Mouse (Mus musculus) midbrain, embryonic 12.5 days (tissue): ENCODE results near the gene Mpg. TPM values are rescaled to one million over a fixed set of nuclear protein-coding genes. Genes with fewer than 3 reads are reported as not detected.

Experiments
- ATAC-seq: fragments of 200-750 bp; cut with Nextera tagmentation; 2 replicates; pipeline ENCODE4 v1.8.0; 2017; ENCODE audit warnings: low read depth, moderate TSS enrichment, moderate library complexity; ENCODE audit not compliant: low FRiP score
- H3K27ac ChIP-seq: fragments of 300-500 bp; sonication (generic); replicated peaks from 2 replicates; pipeline ENCODE4 v1.5.1; 2016; ENCODE audit warnings: mild to moderate bottlenecking
- H3K27me3 ChIP-seq: fragments of 300-500 bp; sonication (generic); 2 replicates; pipeline ENCODE4 v1.6.1; 2016; ENCODE audit warnings: mild to moderate bottlenecking
- H3K36me3 ChIP-seq: fragments of 300-500 bp; sonication (generic); 2 replicates; pipeline ENCODE4 v1.6.1; 2016
- H3K4me1 ChIP-seq: fragments of 300-500 bp; sonication (generic); 2 replicates; pipeline ENCODE4 v1.6.1; 2016
- H3K4me2 ChIP-seq: fragments of 300-500 bp; sonication (generic); replicated peaks from 2 replicates; pipeline ENCODE4 v1.6.1; 2016; ENCODE audit warnings: mild to moderate bottlenecking, moderate library complexity
- H3K4me3 ChIP-seq: fragments of 300-500 bp; sonication (generic); 2 replicates; pipeline ENCODE4 v1.5.1; 2016; ENCODE audit warnings: mild to moderate bottlenecking
- H3K9ac ChIP-seq: fragments of 300-500 bp; sonication (generic); replicated peaks from 2 replicates; pipeline ENCODE4 v1.6.1; 2016; ENCODE audit warnings: mild to moderate bottlenecking, moderate library complexity
- H3K9me3 ChIP-seq: fragments of 300-500 bp; sonication (generic); 2 replicates; pipeline ENCODE4 v1.6.1; 2016; ENCODE audit warnings: mild to moderate bottlenecking
- WGBS: fragments of 180-500 bp; shearing (Covaris S2); methylation state at CpG from one replicate; pipeline ENCODE4 v1.1.7; 2016; 5-methylcytosine and 5-hydroxymethylcytosine counted together
- polyA plus RNA-seq: library from polyadenylated mRNA; unstranded; fragments of >200 nt; fragmentation: Nextera tagmentation; extraction: Ambion mirVana; gene quantifications from 2 replicates; pipeline ENCODE4 v1.2.1, GENCODE M21; 2016

The Mpg gene
- polyA plus RNA-seq, 1 experiment from 2014 or later: 26.6 TPM

- H3K9me3 ChIP-seq: no peaks in the 10 kb centered on the region
- H3K36me3 ChIP-seq: peaks cover 10% of the 10 kb centered on the region
- WGBS: 45% methylated on average over 4 of the region's 4 CpGs
- H3K9ac ChIP-seq: no peak overlapping the region
- peaks cover 36% of the 10 kb centered on the region for H3K4me1 ChIP-seq
- H3K27ac ChIP-seq: no peak overlapping the region
- no peak overlapping the region for H3K4me3 ChIP-seq
- peaks cover 50% of the 10 kb centered on the region for H3K27me3 ChIP-seq
- no peak overlapping the region for H3K4me2 ChIP-seq
- no peak for ATAC-seq
Observed at GRCm38 (mm10) chr11:32224468-32225139, 1.7 kb upstream of the Mpg start.

GRCm38 (mm10) chr11:32225222-32226104 is 842 bp upstream of the Mpg start:
- H3K36me3 ChIP-seq: peaks cover 16% of the 10 kb centered on the region
- H3K27me3 ChIP-seq: peaks cover 47% of the 10 kb centered on the region
- no peaks in the 10 kb centered on the region for H3K9me3 ChIP-seq
- 61% methylated on average over 7 of the region's 7 CpGs for WGBS
- no peak overlapping the region for H3K4me2 ChIP-seq
- H3K27ac ChIP-seq: no peak overlapping the region
- ATAC-seq: no peak
- H3K4me3 ChIP-seq: no peak overlapping the region
- H3K4me1 ChIP-seq: peaks cover 36% of the 10 kb centered on the region
- H3K9ac ChIP-seq: no peak overlapping the region

GRCm38 (mm10) chr11:32227041-32227440 is 736 bp downstream of the Mpg start:
- Histone ChIP-seq H3K27me3 (peaks cover 32% of the 10 kb centered on the region), H3K27ac (no peak overlapping the region), H3K9ac (peak overlapping the region; percentile 79), H3K4me3 (peak overlapping the region; percentile 70), H3K4me1 (peaks cover 24% of the 10 kb centered on the region), H3K4me2 (peak overlapping the region; percentile 69), H3K9me3 (no peaks in the 10 kb centered on the region), H3K36me3 (peaks cover 30% of the 10 kb centered on the region)
- 50% methylated on average over 1 of the region's 1 CpGs for WGBS
- no peak for ATAC-seq

- no peak for ATAC-seq
- Histone ChIP-seq H3K9me3 (no peaks in the 10 kb centered on the region), H3K4me1 (peaks cover 19% of the 10 kb centered on the region), H3K4me3 (no peak overlapping the region), H3K27ac (no peak overlapping the region), H3K36me3 (peaks cover 35% of the 10 kb centered on the region), H3K9ac (no peak overlapping the region), H3K4me2 (peak overlapping the region; percentile 69; the same call in 1 of the 2 replicates), H3K27me3 (peaks cover 27% of the 10 kb centered on the region)
- WGBS: 90% methylated on average over 9 of the region's 9 CpGs
Observed at GRCm38 (mm10) chr11:32227555-32227954, 1.2 kb downstream of the Mpg start.

GRCm38 (mm10) chr11:32228292-32228845 is 2.1 kb downstream of the Mpg start:
- Histone ChIP-seq H3K9ac (no peak overlapping the region), H3K4me2 (no peak overlapping the region), H3K4me1 (peaks cover 14% of the 10 kb centered on the region), H3K27me3 (peaks cover 19% of the 10 kb centered on the region), H3K36me3 (peaks cover 43% of the 10 kb centered on the region), H3K9me3 (no peaks in the 10 kb centered on the region), H3K4me3 (no peak overlapping the region), H3K27ac (no peak overlapping the region)
- ATAC-seq: no peak
- WGBS: 91% methylated on average over 3 of the region's 3 CpGs

GRCm38 (mm10) chr11:32230220-32230619 is 3.9 kb downstream of the Mpg start:
- peaks cover 58% of the 10 kb centered on the region for H3K36me3 ChIP-seq
- 82% methylated on average over 4 of the region's 4 CpGs for WGBS
- ATAC-seq: no peak
- H3K4me2 ChIP-seq: no peak overlapping the region
- 0 out of 2 replicates have a peak, but pooled peaks cover 2% of the 10 kb centered on the region for H3K27me3 ChIP-seq
- H3K9ac ChIP-seq: no peak overlapping the region
- H3K4me1 ChIP-seq: peaks cover 14% of the 10 kb centered on the region
- no peaks in the 10 kb centered on the region for H3K9me3 ChIP-seq
- no peak overlapping the region for H3K4me3 ChIP-seq
- no peak overlapping the region for H3K27ac ChIP-seq

- Histone ChIP-seq H3K9me3 (no peaks in the 10 kb centered on the region), H3K4me2 (no peak overlapping the region), H3K27ac (no peak overlapping the region), H3K4me3 (no peak overlapping the region), H3K27me3 (no peaks in the 10 kb centered on the region), H3K9ac (no peak overlapping the region), H3K36me3 (peaks cover 58% of the 10 kb centered on the region), H3K4me1 (peaks cover 14% of the 10 kb centered on the region)
- ATAC-seq: no peak
- WGBS: 88% methylated on average over 2 of the region's 2 CpGs
Observed at GRCm38 (mm10) chr11:32231125-32231524, 4.8 kb downstream of the Mpg start.

- Histone ChIP-seq H3K9me3 (no peaks in the 10 kb centered on the region), H3K36me3 (peaks cover 64% of the 10 kb centered on the region), H3K4me2 (no peak overlapping the region), H3K9ac (no peak overlapping the region), H3K27me3 (no peaks in the 10 kb centered on the region), H3K27ac (no peak overlapping the region), H3K4me1 (no peaks in the 10 kb centered on the region; the same call in 1 of the 2 replicates), H3K4me3 (no peak overlapping the region)
- 86% methylated on average over 10 of the region's 10 CpGs for WGBS
- 0 out of 2 replicates have a peak, but pooled peaks have one; percentile 36 for ATAC-seq
Observed at GRCm38 (mm10) chr11:32232848-32233247, 6.5 kb downstream of the Mpg start.

- Histone ChIP-seq H3K4me1 (no peaks in the 10 kb centered on the region; the same call in 1 of the 2 replicates), H3K4me2 (no peak overlapping the region), H3K27me3 (no peaks in the 10 kb centered on the region), H3K36me3 (peaks cover 64% of the 10 kb centered on the region), H3K4me3 (no peak overlapping the region), H3K27ac (no peak overlapping the region), H3K9me3 (no peaks in the 10 kb centered on the region), H3K9ac (no peak overlapping the region)
- ATAC-seq: no peak
- WGBS: 91% methylated on average over 3 of the region's 3 CpGs
Observed at GRCm38 (mm10) chr11:32233895-32234294, 7.6 kb downstream of the Mpg start.

- no peak for ATAC-seq
- WGBS: 95% methylated on average over 6 of the region's 6 CpGs
- no peak overlapping the region for H3K4me3 ChIP-seq
Observed at GRCm38 (mm10) chr11:32234816-32235485, 8.6 kb downstream of the Mpg start.

GRCm38 (mm10) chr11:32235646-32236045 is 9.3 kb downstream of the Mpg start:
- H3K9me3 ChIP-seq: no peaks in the 10 kb centered on the region
- no peak for ATAC-seq
- H3K27me3 ChIP-seq: no peaks in the 10 kb centered on the region
- no peak overlapping the region for H3K4me3 ChIP-seq
- 64% methylated on average over 3 of the region's 3 CpGs for WGBS
- no peak overlapping the region for H3K4me2 ChIP-seq
- H3K36me3 ChIP-seq: peaks cover 64% of the 10 kb centered on the region
- no peaks in the 10 kb centered on the region; the same call in 1 of the 2 replicates for H3K4me1 ChIP-seq
- no peak overlapping the region for H3K9ac ChIP-seq
- no peak overlapping the region for H3K27ac ChIP-seq

More at GRCm38 (mm10) chr11:32234816-32235485, 8.6 kb downstream of the Mpg start:
- H3K9me3 ChIP-seq: no peaks in the 10 kb centered on the region
- H3K4me1 ChIP-seq: no peaks in the 10 kb centered on the region; the same call in 1 of the 2 replicates
- no peak overlapping the region for H3K4me2 ChIP-seq
- peaks cover 62% of the 10 kb centered on the region for H3K36me3 ChIP-seq
- no peak overlapping the region for H3K27ac ChIP-seq
- no peak overlapping the region for H3K9ac ChIP-seq
- no peaks in the 10 kb centered on the region for H3K27me3 ChIP-seq
